Mouse (Mus musculus): ENCODE data around the gene Golgb1. TPM values are rescaled to one million over a fixed set of nuclear protein-coding genes. Genes with fewer than 3 reads are reported as not detected.

Gene Golgb1
- total and polyA plus RNA-seq, 3 experiments, result 16.8 to 35.0 (median 34.1) TPM

- DNase-seq (ENCODE audit: low read depth, low spot score), result no peak
- no peak for TF ChIP-seq NRF1 (IDR thresholded peaks at IDR 0.05; ENCODE audit: insufficient read depth, low read depth, low read length, poor library complexity, severe bottlenecking)
- no peak for TF ChIP-seq TCF12 (IDR thresholded peaks at IDR 0.05; ENCODE audit: low read depth, low read length)
- no peak for TF ChIP-seq POLR2A (IDR thresholded peaks at IDR 0.05; ENCODE audit: control insufficient read depth in 1 of 2, insufficient read depth in 1 of 2, low read depth in 1 of 2, low read length in 2 of 2, poor library complexity in 1 of 2)
- TF ChIP-seq ZNF384 (IDR thresholded peaks at IDR 0.05; ENCODE audit: low read depth, low read length), result no peak
- no peak for TF ChIP-seq NELFE (IDR thresholded peaks at IDR 0.05; ENCODE audit: low read depth, low read length)
- TF ChIP-seq CHD2 (IDR thresholded peaks at IDR 0.05; ENCODE audit: low read length), result no peak
- no peak for TF ChIP-seq BHLHE40 (IDR thresholded peaks at IDR 0.05; ENCODE audit: borderline replicate concordance, low read depth, low read length)
- TF ChIP-seq TAL1 (IDR thresholded peaks at IDR 0.05; ENCODE audit: low read length), result no peak
- TF ChIP-seq CHD1 (IDR thresholded peaks at IDR 0.05; ENCODE audit: low read depth, low read length), result no peak
- no peak for TF ChIP-seq RCOR1 (IDR thresholded peaks at IDR 0.05; ENCODE audit: low read depth, low read length)
- no peak for TF ChIP-seq CTCF (IDR thresholded peaks at IDR 0.05 in 2 of 3, conservative IDR thresholded peaks at IDR 0.05 in 1 of 3; ENCODE audit: control insufficient read depth in 1 of 3, insufficient read depth in 1 of 3, low read depth in 2 of 3, low read length in 3 of 3, poor library complexity in 1 of 3, severe bottlenecking in 1 of 3)
- no peak for TF ChIP-seq ETS1 (IDR thresholded peaks at IDR 0.05; ENCODE audit: low read depth, low read length)
- no peak for TF ChIP-seq TBP (IDR thresholded peaks at IDR 0.05; ENCODE audit: low read depth, low read length)
- no peak for TF ChIP-seq JUND (IDR thresholded peaks at IDR 0.05; ENCODE audit: low read depth, low read length)
- TF ChIP-seq MAZ (IDR thresholded peaks at IDR 0.05; ENCODE audit: low read depth, low read length), result no peak
- no peak for TF ChIP-seq GABPA (IDR thresholded peaks at IDR 0.05; ENCODE audit: low read depth, low read length)
- no peak for TF ChIP-seq USF1 (IDR thresholded peaks at IDR 0.05; ENCODE audit: low read depth, low read length)
- TF ChIP-seq ZKSCAN1 (IDR thresholded peaks at IDR 0.05; ENCODE audit: low read depth, low read length), result no peak
- no peak for TF ChIP-seq ELF1 (IDR thresholded peaks at IDR 0.05; ENCODE audit: low read depth, low read length)
- TF ChIP-seq SMC3 (IDR thresholded peaks at IDR 0.05; ENCODE audit: low read depth, low read length), result no peak
- Histone ChIP-seq H3K4me3 (ENCODE audit: control insufficient read depth in 1 of 2, insufficient read depth in 1 of 2, low read depth in 2 of 2, low read length in 2 of 2) (no peak overlapping the region), H3K27ac (ENCODE audit: control insufficient read depth, low read depth, low read length) (no peak overlapping the region), H3K27me3 (ENCODE audit: control insufficient read depth in 1 of 2, insufficient read depth in 2 of 2, low read length in 2 of 2) (no peaks in the 10 kb centered on the region), H3K36me3 (ENCODE audit: control insufficient read depth in 1 of 2, insufficient read depth in 2 of 2, low read length in 2 of 2) (no peaks in the 10 kb centered on the region; a peak in 1 of 4 replicates), H3K4me1 (ENCODE audit: control insufficient read depth in 1 of 2, insufficient read depth in 2 of 2, low read length in 2 of 2) (no peaks in the 10 kb centered on the region), H3K9ac (ENCODE audit: control insufficient read depth, low read depth, low read length, poor library complexity, severe bottlenecking) (no peak overlapping the region), H3K79me2 (ENCODE audit: control insufficient read depth, insufficient read depth, low read length, poor library complexity) (no peaks in the 10 kb centered on the region), H3K9me3 (replicated peaks; ENCODE audit: insufficient read depth, low read length) (no peaks in the 10 kb centered on the region)
Observed at GRCm38 (mm10) chr16:36928106-36928500, 53.2 kb downstream of the Golgb1 start.

DNA sequence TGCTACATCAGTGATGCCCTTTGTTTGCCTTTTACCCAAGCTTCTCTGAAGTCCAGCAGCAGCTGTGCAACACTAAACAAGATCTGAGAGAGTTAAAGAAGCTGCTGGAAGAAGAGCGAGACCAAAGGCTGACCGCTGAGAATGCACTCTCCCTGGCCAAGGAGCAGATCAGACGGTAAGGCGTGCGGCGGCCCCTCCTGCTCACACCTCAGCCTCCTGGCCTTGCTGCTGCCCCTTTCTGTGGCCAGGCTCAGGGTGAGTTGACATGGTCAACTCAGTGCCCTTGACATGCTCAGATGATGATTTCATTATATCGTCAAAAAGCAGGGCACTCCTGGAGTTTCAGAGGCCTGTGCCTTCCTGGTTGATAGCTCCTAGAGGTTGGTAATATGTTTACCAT, 54.3 kb downstream of the Golgb1 start:
- Histone ChIP-seq H3K4me1 (ENCODE audit: control insufficient read depth in 1 of 2, insufficient read depth in 2 of 2, low read length in 2 of 2) (no peaks in the 10 kb centered on the region), H3K27me3 (ENCODE audit: control insufficient read depth in 1 of 2, insufficient read depth in 2 of 2, low read length in 2 of 2) (no peaks in the 10 kb centered on the region), H3K9ac (ENCODE audit: control insufficient read depth, low read depth, low read length, poor library complexity, severe bottlenecking) (no peak overlapping the region), H3K4me3 (ENCODE audit: control insufficient read depth in 1 of 2, insufficient read depth in 1 of 2, low read depth in 2 of 2, low read length in 2 of 2) (no peak overlapping the region), H3K9me3 (replicated peaks; ENCODE audit: insufficient read depth, low read length) (no peaks in the 10 kb centered on the region), H3K27ac (ENCODE audit: control insufficient read depth, low read depth, low read length) (no peak overlapping the region), H3K79me2 (ENCODE audit: control insufficient read depth, insufficient read depth, low read length, poor library complexity) (no peaks in the 10 kb centered on the region), H3K36me3 (ENCODE audit: control insufficient read depth in 1 of 2, insufficient read depth in 2 of 2, low read length in 2 of 2) (peaks cover 0 to 2% of the 10 kb centered on the region in 2 experiments; a peak in 2 of 4 replicates)
- no peak for DNase-seq (ENCODE audit: low read depth, low spot score)
- TF ChIP-seq USF2 (IDR thresholded peaks at IDR 0.05; ENCODE audit: borderline replicate concordance in 1 of 2, insufficient read depth in 1 of 2, low read depth in 1 of 2, low read length in 2 of 2) (no peak), CHD1 (IDR thresholded peaks at IDR 0.05; ENCODE audit: low read depth, low read length) (no peak), ZC3H11A (IDR thresholded peaks at IDR 0.05; ENCODE audit: low read depth, low read length) (no peak), GABPA (IDR thresholded peaks at IDR 0.05; ENCODE audit: low read depth, low read length) (no peak), MYB (IDR thresholded peaks at IDR 0.05; ENCODE audit: low read depth, low read length) (no peak), SIN3A (IDR thresholded peaks at IDR 0.05; ENCODE audit: low read length) (no peak), JUND (IDR thresholded peaks at IDR 0.05; ENCODE audit: low read depth, low read length) (no peak), ELF1 (IDR thresholded peaks at IDR 0.05; ENCODE audit: low read depth, low read length) (no peak), ETS1 (IDR thresholded peaks at IDR 0.05; ENCODE audit: low read depth, low read length) (no peak), TBP (IDR thresholded peaks at IDR 0.05; ENCODE audit: low read depth, low read length) (no peak), MAZ (IDR thresholded peaks at IDR 0.05; ENCODE audit: low read depth, low read length) (no peak), TAL1 (IDR thresholded peaks at IDR 0.05; ENCODE audit: low read length) (no peak), EP300 (IDR thresholded peaks at IDR 0.05; ENCODE audit: low read depth in 1 of 2, low read length in 2 of 2) (no peak)

Data from MEL (cell line).